23 mouse cellular contexts compared by ENCODE assay signal in the genomic region with DNA sequence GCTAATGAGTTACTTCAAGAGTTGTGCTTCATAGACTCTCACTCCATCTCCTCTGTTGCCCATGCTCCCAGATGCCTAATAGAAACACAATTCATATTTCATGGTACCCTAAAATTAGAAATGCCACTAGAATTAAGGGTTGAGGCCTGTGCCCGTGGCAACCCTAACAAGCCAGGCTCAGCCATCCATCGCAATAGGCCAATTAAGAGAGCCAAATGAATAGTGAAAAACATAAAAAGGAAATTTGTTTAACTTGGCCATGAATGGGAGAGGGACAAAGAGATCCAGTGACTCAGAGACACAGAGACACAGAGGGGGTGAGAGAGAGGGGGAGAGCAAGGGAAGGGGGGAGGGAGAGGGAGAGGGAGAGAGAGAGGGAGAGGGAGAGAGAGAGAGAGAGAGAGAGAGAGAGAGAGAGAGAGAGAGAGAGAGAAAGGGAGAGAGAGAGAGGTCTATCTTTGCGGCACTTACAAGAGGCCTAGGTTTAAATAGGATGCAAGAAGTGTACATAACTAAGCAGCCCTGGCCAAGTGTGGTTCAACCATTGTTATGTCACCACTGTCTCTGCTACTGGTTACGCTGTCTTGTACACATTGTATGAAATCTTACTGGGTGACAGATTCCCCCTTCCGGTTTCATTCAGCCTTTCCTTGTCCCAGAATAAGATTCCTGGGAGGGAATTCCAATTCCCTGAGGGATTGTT. TPM values are rescaled to one million over a fixed set of nuclear protein-coding genes. Genes with fewer than 3 reads are reported as not detected.
DNase-seq lines count a peak whose midpoint lies in the region; ATAC-seq and TF ChIP-seq lines count a peak whose summit lies in the region.
"Had no signal": no experiment of that assay in that cellular context is flagged by ENCODE, and none has a peak within 500 bp of the region (broad histone marks: within the 10 kb centered on the region; RNA-seq: fewer than 3 reads in every experiment).

No protein-coding gene starts in this region.

- no peak overlapping the region for H3K4me2 ChIP-seq in forebrain, embryonic 11.5 days (ENCODE audit: low read depth, low read length, severe bottlenecking)
- H3K4me2 ChIP-seq in forebrain, embryonic 15.5 days (replicated peaks), result no peak overlapping the region
- no peak overlapping the region for H3K4me2 ChIP-seq in hindbrain, embryonic 13.5 days
- H3K4me2 ChIP-seq: embryonic facial prominence, embryonic 13.5 days; hindbrain, embryonic 12.5 days had no signal

- CTCF ChIA-PET in Patski (lab: Charles Lee), result interaction anchor here (0.9 kb wide), 1 partner anchor 54 kb away, joined by 3 read pairs; no protein-coding TSS in a partner anchor

- 0 out of 2 replicates have a peak, but pooled peaks have one; percentile 9 for ATAC-seq in frontal cortex, adult (ENCODE audit: low TSS enrichment)
- ATAC-seq in Patski, result peak; percentile 13
- ATAC-seq in forebrain, embryonic 11.5 days (replicated peaks; ENCODE audit: low FRiP score), result peak; percentile 57
- peak; percentile 63; the same call in 1 of the 2 replicates for ATAC-seq in forebrain, embryonic 15.5 days (replicated peaks)
- no peak for ATAC-seq in hindbrain, embryonic 13.5 days (ENCODE audit: low FRiP score)
- ATAC-seq: hindbrain, postnatal 0 days had no signal

- DNase-seq in frontal cortex, postnatal 14 days (ENCODE audit: low spot score in 2 of 2), result no peak
- DNase-seq in Patski (ENCODE audit: low read depth, low spot score), result peak; percentile 27
- DNase-seq in forebrain, embryonic 11.5 days (ENCODE audit: low spot score), result no peak
- DNase-seq in gastrocnemius, postnatal 10 days, result no peak
- no peak for DNase-seq in thymus, postnatal 0 days (ENCODE audit: low spot score)
- DNase-seq: adrenal gland, adult 8-10 months; adrenal gland, postnatal 36 days; cerebellum, adult 11-12 months; cerebellum, adult 9-11 months; cerebellum, postnatal 36 days; heart, adult 18-20 months; heart, postnatal 10 days; heart, postnatal 4 days; kidney, adult 11 months had no signal

- H3K4me1 ChIP-seq in forebrain, embryonic 11.5 days (replicated peaks; ENCODE audit: control insufficient read depth, insufficient read depth, low read length), result no peaks in the 10 kb centered on the region; the same call in 1 of the 2 replicates
- no peaks in the 10 kb centered on the region for H3K4me1 ChIP-seq in forebrain, embryonic 15.5 days
- H3K4me1 ChIP-seq in hindbrain, embryonic 13.5 days (replicated peaks), result no peaks in the 10 kb centered on the region
- H3K4me1 ChIP-seq: embryonic facial prominence, embryonic 13.5 days; heart, embryonic 10.5 days; hindbrain, embryonic 12.5 days had no signal

- TF ChIP-seq CTCF in Patski (IDR thresholded peaks at IDR 0.05), result no peak

- no peak overlapping the region for H3K9ac ChIP-seq in forebrain, embryonic 11.5 days (ENCODE audit: low read length)
- no peak overlapping the region for H3K9ac ChIP-seq in forebrain, embryonic 15.5 days (replicated peaks)
- no peak overlapping the region for H3K9ac ChIP-seq in hindbrain, embryonic 13.5 days
- H3K9ac ChIP-seq: embryonic facial prominence, embryonic 13.5 days; hindbrain, embryonic 12.5 days had no signal

- H3K9me3 ChIP-seq in forebrain, embryonic 11.5 days (ENCODE audit: control insufficient read depth, low read length), result no peaks in the 10 kb centered on the region
- no peaks in the 10 kb centered on the region for H3K9me3 ChIP-seq in forebrain, embryonic 15.5 days
- no peaks in the 10 kb centered on the region for H3K9me3 ChIP-seq in hindbrain, embryonic 13.5 days
- H3K9me3 ChIP-seq: embryonic facial prominence, embryonic 13.5 days; heart, embryonic 10.5 days; hindbrain, embryonic 12.5 days had no signal

- no peak overlapping the region for H3K4me3 ChIP-seq in forebrain, embryonic 11.5 days (ENCODE audit: low read depth, low read length)
- no peak overlapping the region for H3K4me3 ChIP-seq in forebrain, embryonic 15.5 days
- no peak overlapping the region for H3K4me3 ChIP-seq in hindbrain, embryonic 13.5 days
- H3K4me3 ChIP-seq: embryonic facial prominence, embryonic 13.5 days; heart, embryonic 10.5 days; hindbrain, embryonic 12.5 days had no signal

- no peak overlapping the region for H3K27ac ChIP-seq in forebrain, embryonic 11.5 days (ENCODE audit: low read depth, low read length)
- H3K27ac ChIP-seq in forebrain, embryonic 15.5 days (replicated peaks), result no peak overlapping the region
- no peak overlapping the region for H3K27ac ChIP-seq in hindbrain, embryonic 13.5 days
- H3K27ac ChIP-seq: embryonic facial prominence, embryonic 13.5 days; heart, embryonic 10.5 days; hindbrain, embryonic 12.5 days; hindbrain, postnatal 0 days had no signal

- in situ Hi-C loops in Patski (cut with MboI; ENCODE audit: low pct_unique_long_range_greater_than_20kb), result no loop called here

- 52% methylated on average over 5 of the region's 5 CpGs for WGBS in forebrain, embryonic 11.5 days
- WGBS in forebrain, embryonic 15.5 days, result 20% methylated on average over 5 of the region's 5 CpGs
- WGBS in hindbrain, embryonic 13.5 days, result 63% methylated on average over 5 of the region's 5 CpGs

- no peaks in the 10 kb centered on the region for H3K27me3 ChIP-seq in Patski
- no peaks in the 10 kb centered on the region for H3K27me3 ChIP-seq in forebrain, embryonic 11.5 days (ENCODE audit: control insufficient read depth, insufficient read depth, low read length)
- H3K27me3 ChIP-seq in forebrain, embryonic 15.5 days, result no peaks in the 10 kb centered on the region
- no peaks in the 10 kb centered on the region for H3K27me3 ChIP-seq in hindbrain, embryonic 13.5 days
- H3K27me3 ChIP-seq: embryonic facial prominence, embryonic 13.5 days; hindbrain, embryonic 12.5 days had no signal

- no peaks in the 10 kb centered on the region for H3K36me3 ChIP-seq in forebrain, embryonic 11.5 days (ENCODE audit: control insufficient read depth, insufficient read depth, low read length)
- H3K36me3 ChIP-seq in forebrain, embryonic 15.5 days, result no peaks in the 10 kb centered on the region
- H3K36me3 ChIP-seq in hindbrain, embryonic 13.5 days, result no peaks in the 10 kb centered on the region
- H3K36me3 ChIP-seq: heart, embryonic 10.5 days; hindbrain, embryonic 12.5 days had no signal

- POLR2A ChIA-PET in Patski (lab: Charles Lee), result no interaction called here

RNA-seq across cellular contexts. Expression of gene Lmcd1, which starts 57.1 kb away (rescaled TPM):
- polyA plus RNA-seq in Patski (2021), result 16.4 TPM
- polyA plus RNA-seq in forebrain, embryonic 11.5 days (2014; fragmentation: Nextera tagmentation; extraction: Ambion mirVana), result 3.4 and 3.9 TPM in 2 replicates
- 14.2 and 15.3 TPM in 2 replicates for polyA plus RNA-seq in forebrain, embryonic 15.5 days (2015; fragmentation: Nextera tagmentation; extraction: Ambion mirVana)
- 10 to 100 TPM; 76.1 to 89.7 TPM for total RNA-seq in gastrocnemius, postnatal 10 days (2021)
- polyA plus RNA-seq in thymus, postnatal 0 days (2015; fragmentation: Nextera tagmentation; extraction: Ambion mirVana), result 3.3 and 3.6 TPM in 2 replicates
- 10.1 and 12.1 TPM in 2 replicates for polyA plus RNA-seq in hindbrain, embryonic 13.5 days (2015; fragmentation: Nextera tagmentation; extraction: Ambion mirVana)
- total RNA-seq: MEL had no signal

RNA-seq across cellular contexts. Expression of gene Ssu2, which starts 57.2 kb away (rescaled TPM):
- polyA plus RNA-seq in Patski (2021), result not detected
- 0.33 TPM in 1 of 2 replicates, not detected in the other for polyA plus RNA-seq in forebrain, embryonic 11.5 days (2014; fragmentation: Nextera tagmentation; extraction: Ambion mirVana)
- polyA plus RNA-seq in forebrain, embryonic 15.5 days (2015; fragmentation: Nextera tagmentation; extraction: Ambion mirVana), result 0.13 TPM in 1 of 2 replicates, not detected in the other
- total RNA-seq in gastrocnemius, postnatal 10 days (2021), result 1 to 10 TPM; 2.3 TPM
- 1.0 and 1.2 TPM in 2 replicates for polyA plus RNA-seq in thymus, postnatal 0 days (2015; fragmentation: Nextera tagmentation; extraction: Ambion mirVana)
- polyA plus RNA-seq in hindbrain, embryonic 13.5 days (2015; fragmentation: Nextera tagmentation; extraction: Ambion mirVana), result not detected in 2 replicates
- total RNA-seq: MEL had no signal
- polyA plus RNA-seq: C2C12 had no signal
